Mouse (Mus musculus) heart, postnatal 25 days (tissue): Measurements from ENCODE around the gene Tent2. TPM values are rescaled to one million over a fixed set of nuclear protein-coding genes. Genes with fewer than 3 reads are reported as not detected.
A peak's percentile ranks its signal among the peaks of the same experiment; 100 is the strongest.
"Not testable (repeated sequence)": the region's sequence is repeated elsewhere in the genome, so short reads cannot be mapped to it uniquely, and the experiment has no call there.

Experiments used
- DNase-seq: peaks from one replicate; pipeline ENCODE4 v3.0.0; 2022; ENCODE audit warnings: low spot score
- intact Hi-C: fragments of 180-260 bp; cut with DNase I; formaldehyde crosslinking; loops from one replicate; pipeline ENCODE4 v1.15.1; 2025
- total RNA-seq, 2 experiments: library from RNA; stranded (reverse); gene quantifications; 2 replicates each; pipeline ENCODE4 v1.2.3; 2021

The Tent2 gene
- total RNA-seq: 10 to 100 TPM; 12.0 to 12.3 TPM

DNA sequence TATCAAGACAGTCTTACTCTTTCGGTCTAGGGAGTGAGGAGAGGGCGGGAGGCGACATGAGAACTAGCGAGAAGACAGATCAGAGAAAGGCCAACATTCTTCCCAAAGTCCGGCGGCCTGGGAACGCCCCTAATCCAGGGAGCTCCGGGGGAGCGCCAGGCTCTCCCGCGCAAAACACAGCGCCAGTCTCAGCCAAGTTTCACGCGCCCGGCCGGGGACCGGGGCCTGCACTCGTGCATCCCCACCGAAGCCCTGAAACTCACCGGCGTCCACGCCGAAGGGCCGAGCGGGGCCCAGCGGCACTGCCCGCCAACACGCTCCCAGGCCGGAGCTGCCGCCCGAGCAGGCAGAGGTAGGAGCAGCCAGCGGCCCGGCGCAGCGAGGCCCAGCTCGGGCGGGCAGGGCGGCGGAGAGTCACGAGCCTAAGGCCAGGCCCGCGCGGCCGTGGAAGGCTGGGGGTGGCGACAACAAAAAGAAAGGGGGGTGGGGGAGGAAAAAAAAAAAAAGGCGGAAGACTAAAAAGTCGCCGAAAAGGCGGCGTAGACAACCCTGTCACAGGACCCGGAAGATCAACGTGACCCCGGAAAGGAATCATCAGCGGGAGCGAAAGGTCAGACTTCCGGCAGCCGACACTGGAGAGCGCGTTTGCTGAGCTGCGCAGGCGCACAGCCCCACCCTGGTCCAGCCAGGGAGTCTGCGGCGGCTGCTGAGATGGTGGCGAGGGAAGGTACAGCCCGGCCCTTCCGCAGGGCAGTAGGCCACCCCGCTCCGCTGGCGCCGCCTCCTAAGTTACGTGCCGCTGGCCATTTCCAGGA lies at the start of gene Tent2:
TSS of gene Tent2 (minus strand) at position 555 of the 815 bp plus-strand sequence.
- intact Hi-C loops: loop anchor here (5.0 kb wide), 1 partner anchor 110 kb away; no protein-coding TSS in a partner anchor
- peak; percentile 92 for DNase-seq

- no peak for DNase-seq
- intact Hi-C loops: loop anchor here (5.0 to 10.0 kb wide), 4 partner anchors 99 to 489 kb away; partner anchors contain the start of gene Cmya5
Observed at GRCm38 (mm10) chr13:93241180-93241579, 49.0 kb upstream of the Tent2 start.

GRCm38 (mm10) chr13:93239561-93239960 lies 47.4 kb upstream of the Tent2 start:
- no peak for DNase-seq
- intact Hi-C loops: no loop called here

DNA sequence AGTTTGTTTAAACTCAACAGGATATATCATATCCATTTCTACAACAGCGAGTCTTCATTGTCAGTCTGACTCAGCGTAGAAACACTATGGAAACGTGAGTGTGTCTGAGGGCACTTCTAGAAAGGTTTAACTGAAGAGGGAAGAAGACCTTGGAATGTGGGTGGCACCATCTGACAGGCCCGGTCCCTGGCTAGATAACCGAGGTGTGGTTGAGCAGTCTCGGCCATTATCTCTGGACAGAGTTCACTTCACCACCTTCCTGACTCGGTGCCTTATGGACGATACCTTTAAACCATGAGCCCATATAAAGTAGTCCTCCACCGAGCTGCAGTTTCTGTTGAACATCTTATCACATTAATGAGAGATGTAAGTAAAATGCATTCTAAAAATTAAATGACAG lies 46.9 kb upstream of the Tent2 start:
- intact Hi-C loops: no loop called here

GRCm38 (mm10) chr13:93237677-93238398 lies 45.7 kb upstream of the Tent2 start:
- intact Hi-C loops: no loop called here
- no peak for DNase-seq

More for the DNA sequence above, 46.9 kb upstream of the Tent2 start:
- no peak for DNase-seq

GRCm38 (mm10) chr13:93234267-93235039 lies 42.3 kb upstream of the Tent2 start:
- intact Hi-C loops: no loop called here
- DNase-seq: no peak

GRCm38 (mm10) chr13:93232335-93232734 lies 40.1 kb upstream of the Tent2 start:
- DNase-seq: no peak
- intact Hi-C loops: no loop called here

- intact Hi-C loops: no loop called here
- DNase-seq: peak; percentile 23
Observed at GRCm38 (mm10) chr13:93231016-93231415, 38.8 kb upstream of the Tent2 start.

GRCm38 (mm10) chr13:93211741-93212140 lies 19.6 kb upstream of the Tent2 start:
- no peak for DNase-seq
- intact Hi-C loops: no loop called here

DNA sequence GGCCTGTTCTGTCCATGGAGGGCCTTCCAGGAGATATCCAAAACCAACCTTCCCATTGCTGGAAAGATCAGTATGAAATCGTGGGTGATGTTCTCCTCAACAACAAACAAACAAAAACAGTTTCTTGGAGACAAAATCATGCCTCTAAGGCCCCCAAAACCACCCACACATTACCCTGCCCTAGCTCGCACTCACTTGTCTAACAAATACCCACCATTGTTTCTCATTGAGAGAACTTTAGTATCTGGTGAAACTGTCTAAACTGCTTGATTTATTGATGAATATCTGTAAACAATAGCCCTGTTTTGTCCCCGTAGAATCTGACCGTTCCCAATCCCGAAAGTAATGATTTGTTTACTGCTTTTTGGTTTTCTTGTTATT lies 451 bp upstream of the Tent2 start:
- no peak for DNase-seq
- intact Hi-C loops: loop anchor here (5.0 kb wide), 1 partner anchor 110 kb away; no protein-coding TSS in a partner anchor

GRCm38 (mm10) chr13:93189416-93189815 lies 2.8 kb downstream of the Tent2 start:
- intact Hi-C loops: no loop called here
- DNase-seq: no peak

DNA sequence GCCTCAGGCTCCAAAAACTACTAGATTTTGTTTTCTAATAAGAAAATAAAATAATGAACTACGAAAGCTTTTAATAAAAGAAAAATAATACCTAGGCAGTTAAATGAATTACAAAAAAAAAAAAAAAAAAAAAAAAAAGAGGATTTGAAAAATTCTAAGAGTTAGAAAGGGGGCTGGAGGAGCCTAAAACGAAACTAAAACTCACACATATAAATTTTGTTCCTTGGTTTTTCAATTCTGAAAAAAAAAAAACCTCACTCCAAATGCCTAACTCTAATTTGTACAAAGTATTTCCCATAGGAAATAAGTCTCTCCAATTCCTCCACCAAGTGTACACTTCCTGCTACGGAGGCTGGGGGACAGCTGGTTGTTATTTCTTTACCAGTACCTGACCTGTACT lies 3.4 kb downstream of the Tent2 start:
- intact Hi-C loops: no loop called here
- no peak for DNase-seq

DNA sequence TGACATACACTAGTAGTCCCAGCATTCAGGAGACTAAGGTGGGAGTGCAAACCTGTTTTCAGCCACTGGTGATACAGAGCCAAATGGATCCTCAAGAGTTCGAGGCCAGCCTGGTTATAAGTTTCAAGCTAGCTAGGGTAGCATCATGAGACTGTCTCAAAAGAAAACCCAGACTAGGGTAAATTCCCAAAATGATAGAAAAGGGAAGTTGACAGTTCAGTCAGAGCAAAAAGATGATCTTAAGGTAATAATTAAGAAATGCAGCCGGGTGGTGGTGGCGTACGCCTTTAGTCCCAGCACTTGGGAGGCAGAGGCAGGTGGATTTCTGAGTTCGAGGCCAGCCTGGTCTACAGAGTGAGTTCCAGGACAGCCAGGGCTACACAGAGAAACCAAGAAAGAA lies 4.4 kb downstream of the Tent2 start:
- intact Hi-C loops, DNase-seq: not testable (repeated sequence)

DNA sequence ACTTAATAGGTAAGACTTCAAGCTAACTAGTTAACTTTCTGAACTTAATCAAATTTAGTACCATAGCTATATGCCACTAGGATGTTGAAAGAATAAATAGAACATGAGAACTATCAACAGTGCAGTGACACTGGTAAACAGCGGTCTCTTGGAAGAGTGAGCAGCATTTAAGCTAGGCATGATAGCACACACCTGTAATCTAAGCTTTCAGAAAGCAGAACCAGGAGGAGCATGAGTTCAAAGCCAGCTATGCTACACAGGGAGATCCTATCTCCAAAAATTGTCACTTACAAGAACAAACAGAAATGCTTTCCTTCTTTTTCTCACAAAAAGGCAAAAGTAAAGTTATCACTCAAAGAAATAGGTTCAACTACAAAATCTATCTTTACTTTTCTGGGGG lies 11.8 kb downstream of the Tent2 start:
- DNase-seq: no peak
- intact Hi-C loops: no loop called here

DNA sequence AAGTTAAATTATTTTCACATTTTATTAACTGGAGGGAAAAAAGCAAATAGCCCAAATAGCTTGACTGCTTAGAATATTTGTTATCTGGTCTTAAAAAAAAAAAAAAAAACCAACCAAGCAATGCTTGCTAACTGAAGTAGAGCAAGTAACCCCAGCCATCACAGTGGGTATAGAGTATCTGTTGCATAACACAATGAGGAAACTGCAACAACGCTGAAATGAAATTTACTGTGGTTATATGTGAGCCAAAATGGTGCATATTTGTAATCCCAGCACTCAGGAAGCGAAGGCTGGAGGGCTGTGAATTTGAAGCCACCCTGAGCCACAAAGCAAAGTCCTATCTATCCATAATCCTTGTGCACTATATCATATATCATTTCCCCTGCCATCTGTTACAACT lies 12.7 kb downstream of the Tent2 start:
- intact Hi-C loops: no loop called here
- no peak for DNase-seq

- no peak for DNase-seq
- intact Hi-C loops: no loop called here
Observed at GRCm38 (mm10) chr13:93177571-93177970, 14.6 kb downstream of the Tent2 start.

GRCm38 (mm10) chr13:93163303-93163702 lies 28.9 kb downstream of the Tent2 start:
- intact Hi-C loops: no loop called here
- DNase-seq: no peak

DNA sequence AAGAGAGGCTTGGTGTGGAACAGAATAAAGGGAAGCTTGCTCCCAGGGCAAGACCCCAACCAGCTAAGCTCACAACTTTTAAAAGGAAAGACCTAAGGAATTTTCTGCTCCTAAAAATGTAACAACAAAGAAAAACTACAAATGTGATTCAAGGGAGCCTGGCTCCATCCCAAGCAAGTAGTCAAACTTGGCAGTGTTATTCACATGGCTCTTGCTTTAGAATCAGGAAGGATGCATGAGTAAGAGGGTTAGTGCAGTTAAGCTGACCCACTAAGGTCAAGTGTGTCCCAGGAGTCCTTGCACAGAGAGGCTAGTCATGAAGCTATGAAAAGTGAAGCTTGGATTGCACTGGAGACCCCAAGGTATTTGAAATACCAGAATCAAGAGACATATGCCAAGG lies 29.7 kb downstream of the Tent2 start:
- no peak for DNase-seq
- intact Hi-C loops: no loop called here

- intact Hi-C loops: no loop called here
- no peak for DNase-seq
Observed at GRCm38 (mm10) chr13:93158261-93158660, 33.9 kb downstream of the Tent2 start.

DNA sequence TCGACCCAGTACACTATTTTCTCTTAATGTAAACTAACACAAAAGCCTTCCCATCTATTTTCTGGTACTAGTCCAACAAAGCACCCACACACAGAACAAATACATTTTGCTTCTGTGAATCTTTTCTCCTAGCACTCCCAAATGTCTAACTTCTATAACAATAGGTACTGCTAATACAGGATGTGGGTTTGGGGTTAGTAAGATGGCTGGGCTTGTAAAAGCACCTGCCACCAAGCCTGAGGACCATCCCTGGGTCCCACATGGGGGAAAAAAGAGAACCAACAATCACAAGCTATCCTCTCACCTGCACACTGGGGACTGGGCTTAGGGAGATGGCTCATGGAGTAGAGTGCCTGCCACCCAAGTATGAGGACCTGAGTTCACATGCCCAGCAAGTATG lies 38.9 kb downstream of the Tent2 start:
- no peak for DNase-seq
- intact Hi-C loops: no loop called here
